ENCODE assay signal across 16 mouse cellular contexts in genomic region chr13:70746294-70747008, GRCm38 (mm10).
DNase-seq lines count a peak whose midpoint lies in the region; ATAC-seq and TF ChIP-seq lines count a peak whose summit lies in the region.
"Had no signal": no experiment of that assay in that cellular context is flagged by ENCODE, and none has a peak within 500 bp of the region (broad histone marks: within the 10 kb centered on the region; RNA-seq: fewer than 3 reads in every experiment).

No protein-coding gene starts in this region.

- no peak for DNase-seq in midbrain, embryonic 11.5 days (ENCODE audit: low spot score, missing footprints)
- DNase-seq in midbrain, postnatal 0 days (ENCODE audit: low spot score), result no peak
- no peak for DNase-seq in layer of hippocampus, adult 8-10 months (ENCODE audit: low spot score in 2 of 2)
- DNase-seq: adrenal gland, adult 8-10 months; cerebellum, adult 9-11 months; gastrocnemius, postnatal 10 days; heart, postnatal 4 days; liver, embryonic 13.5 days; thymus, adult 2 months had no signal

- no peaks in the 10 kb centered on the region for H3K79me2 ChIP-seq in myocyte (ENCODE audit: control insufficient read depth, insufficient read depth)

- no peak overlapping the region for H3K9ac ChIP-seq in midbrain, embryonic 11.5 days (ENCODE audit: low read length)
- no peak overlapping the region for H3K9ac ChIP-seq in midbrain, postnatal 0 days (replicated peaks; ENCODE audit: low read length, poor library complexity, severe bottlenecking)
- H3K9ac ChIP-seq: heart, embryonic 12.5 days; liver, embryonic 13.5 days had no signal

- no peaks in the 10 kb centered on the region for H3K27me3 ChIP-seq in midbrain, embryonic 11.5 days (ENCODE audit: control insufficient read depth, insufficient read depth, low read length)
- H3K27me3 ChIP-seq in midbrain, postnatal 0 days (ENCODE audit: insufficient read depth, low read length), result no peaks in the 10 kb centered on the region
- H3K27me3 ChIP-seq in myocyte (ENCODE audit: control insufficient read depth, insufficient read depth, insufficient read length), result no peaks in the 10 kb centered on the region
- H3K27me3 ChIP-seq: liver, embryonic 13.5 days had no signal

- H3K9me3 ChIP-seq in midbrain, embryonic 11.5 days (ENCODE audit: control insufficient read depth, low read length), result no peaks in the 10 kb centered on the region
- H3K9me3 ChIP-seq in midbrain, postnatal 0 days (ENCODE audit: low read length), result no peaks in the 10 kb centered on the region
- H3K9me3 ChIP-seq: heart, embryonic 12.5 days; liver, embryonic 13.5 days had no signal

- no peaks in the 10 kb centered on the region for H3K36me3 ChIP-seq in midbrain, embryonic 11.5 days (ENCODE audit: control insufficient read depth, insufficient read depth, low read length)
- no peaks in the 10 kb centered on the region for H3K36me3 ChIP-seq in midbrain, postnatal 0 days (ENCODE audit: insufficient read depth, low read length)
- H3K36me3 ChIP-seq in myocyte (ENCODE audit: control insufficient read depth, insufficient read depth), result no peaks in the 10 kb centered on the region
- H3K36me3 ChIP-seq: heart, embryonic 12.5 days; liver, embryonic 13.5 days had no signal

- 0 out of 2 replicates have a peak, but pooled peaks have one; percentile 63 for ATAC-seq in midbrain, embryonic 11.5 days (ENCODE audit: low FRiP score)
- ATAC-seq in midbrain, postnatal 0 days (ENCODE audit: low FRiP score), result no peak
- peak; percentile 47 for ATAC-seq in activated CD4-positive, CD25-positive, alpha-beta regulatory T cell, adult 4 months
- no peak for ATAC-seq in megakaryocyte, adult 5-6 weeks (ENCODE audit: poor library complexity, severe bottlenecking)
- ATAC-seq: forebrain, embryonic 14.5 days; intestine, postnatal 0 days had no signal

- H3K4me2 ChIP-seq in midbrain, embryonic 11.5 days, result no peak overlapping the region
- H3K4me2 ChIP-seq in midbrain, postnatal 0 days (ENCODE audit: low read depth, low read length, poor library complexity, severe bottlenecking), result no peak overlapping the region
- H3K4me2 ChIP-seq in myocyte (ENCODE audit: low read depth), result peak overlapping the region; percentile 78
- H3K4me2 ChIP-seq: heart, embryonic 12.5 days; liver, embryonic 13.5 days had no signal

- no peak overlapping the region for H3ac ChIP-seq in myocyte (ENCODE audit: control insufficient read depth, insufficient read length)

- H3K4me3 ChIP-seq in midbrain, embryonic 11.5 days (ENCODE audit: low read depth, low read length), result no peak overlapping the region
- H3K4me3 ChIP-seq in midbrain, postnatal 0 days (ENCODE audit: low read depth, low read length), result no peak overlapping the region
- H3K4me3 ChIP-seq in embryonic fibroblast, embryonic 13.5 days (ENCODE audit: insufficient read depth, low read length), result no peak overlapping the region
- H3K4me3 ChIP-seq in myocyte, result no peak overlapping the region
- H3K4me3 ChIP-seq: heart, embryonic 12.5 days; liver, embryonic 13.5 days had no signal

- H3K27ac ChIP-seq in midbrain, embryonic 11.5 days (ENCODE audit: low read depth, low read length), result no peak overlapping the region
- no peak overlapping the region for H3K27ac ChIP-seq in midbrain, postnatal 0 days (ENCODE audit: low read depth, low read length)
- peak overlapping the region; percentile 13; the same call in 1 of the 2 replicates for H3K27ac ChIP-seq in embryonic fibroblast, embryonic 13.5 days (ENCODE audit: insufficient read depth, low read length)
- H3K27ac ChIP-seq: liver, embryonic 13.5 days had no signal

- WGBS in midbrain, embryonic 11.5 days, result 48% methylated on average over 14 of the region's 14 CpGs
- WGBS in midbrain, postnatal 0 days, result 37% methylated on average over 14 of the region's 14 CpGs

- no peak for TF ChIP-seq POLR2A in embryonic fibroblast, embryonic 13.5 days (IDR thresholded peaks at IDR 0.05; ENCODE audit: low read depth, low read length)
- TF ChIP-seq POLR2A in myocyte (IDR thresholded peaks at IDR 0.05; ENCODE audit: insufficient read length, low read depth), result no peak

- no peak for TF ChIP-seq CTCF in midbrain, postnatal 0 days (IDR thresholded peaks at IDR 0.05)
- no peak for TF ChIP-seq CTCF in embryonic fibroblast, embryonic 13.5 days (IDR thresholded peaks at IDR 0.05; ENCODE audit: borderline replicate concordance, insufficient read depth, low read length)

- H3K4me1 ChIP-seq in midbrain, embryonic 11.5 days (ENCODE audit: control insufficient read depth, insufficient read depth, low read length), result no peaks in the 10 kb centered on the region
- no peaks in the 10 kb centered on the region for H3K4me1 ChIP-seq in midbrain, postnatal 0 days (ENCODE audit: insufficient read depth, low read length)
- peaks cover 17% of the 10 kb centered on the region; the same call in 1 of the 2 replicates for H3K4me1 ChIP-seq in embryonic fibroblast, embryonic 13.5 days (ENCODE audit: control insufficient read depth, insufficient read depth, low read length)
- H3K4me1 ChIP-seq: liver, embryonic 13.5 days had no signal

TF ChIP-seq in myocyte, 11 proteins besides CTCF, POLR2A, EP300 and RAD21:
- TF ChIP-seq MYOD1 (IDR thresholded peaks at IDR 0.05; ENCODE audit: control insufficient read depth in 1 of 3, insufficient read length in 2 of 3, low read depth in 2 of 3) (peak in 2 of 3 experiments; percentile 87 to 91), REST (IDR thresholded peaks at IDR 0.05; ENCODE audit: insufficient read depth, insufficient read length) (no peak), MAX (IDR thresholded peaks at IDR 0.05; ENCODE audit: low read depth) (no peak), CEBPB (IDR thresholded peaks at IDR 0.05; ENCODE audit: insufficient read depth, poor library complexity, severe bottlenecking) (peak; percentile 70; the same call in 1 of the 2 replicates), TCF3 (IDR thresholded peaks at IDR 0.05; ENCODE audit: insufficient read length, low read depth) (peak; percentile 64), TCF12 (IDR thresholded peaks at IDR 0.05; ENCODE audit: insufficient read depth, poor library complexity, severe bottlenecking) (peak; percentile 83), MYOG (IDR thresholded peaks at IDR 0.05; ENCODE audit: control insufficient read depth in 1 of 3, insufficient read depth in 1 of 3, insufficient read length in 2 of 3, low read depth in 2 of 3) (peak; percentile 55 to 80 (median 66)), E2F4 (IDR thresholded peaks at IDR 0.05; ENCODE audit: insufficient read depth) (no peak)

Comparison
In these comparisons a context has a peak if more than half of its experiments do, and no peak if none do; other contexts are left out.
1. ATAC-seq: peak in midbrain, embryonic 11.5 days (single experiment) and activated CD4-positive, CD25-positive, alpha-beta regulatory T cell, adult 4 months (single experiment); none in midbrain, postnatal 0 days (single experiment) and megakaryocyte, adult 5-6 weeks (single experiment).